In the genomic region with DNA sequence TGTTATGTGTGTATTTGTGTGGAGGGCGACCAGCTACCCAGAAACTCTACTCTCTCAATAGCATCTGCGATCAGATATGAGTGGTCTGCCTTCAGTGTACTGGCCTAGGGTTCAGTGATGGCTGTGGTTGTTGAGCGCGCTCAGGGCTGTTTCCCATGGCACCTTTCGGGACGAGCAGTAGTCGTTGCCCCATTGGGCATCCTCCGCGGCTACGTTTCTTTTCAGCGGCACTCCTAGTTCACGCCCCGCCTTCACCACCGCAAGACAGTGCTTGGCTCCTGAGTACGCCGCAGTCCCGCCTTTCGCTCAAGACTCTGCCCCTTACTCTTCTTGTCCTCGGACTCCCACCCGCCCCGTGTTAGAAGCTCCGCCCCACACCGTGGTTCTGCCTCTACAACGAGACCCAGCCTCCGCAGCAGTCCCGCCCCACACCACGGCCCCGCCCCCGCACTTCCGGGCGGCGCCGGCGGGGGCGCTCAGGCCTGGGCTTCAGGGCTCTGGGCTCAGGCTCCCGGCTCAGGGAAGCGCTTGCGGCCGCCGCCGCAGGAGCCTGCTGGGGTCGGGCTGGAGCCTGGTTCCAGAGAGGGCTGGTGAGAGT, we compare ENCODE assay signal across 8 mouse cellular contexts. TPM values are rescaled to one million over a fixed set of nuclear protein-coding genes. Genes with fewer than 3 reads are reported as not detected.
A peak's percentile ranks its signal among the peaks of the same experiment; 100 is the strongest.
DNase-seq lines count a peak whose midpoint lies in the region; ATAC-seq and TF ChIP-seq lines count a peak whose summit lies in the region.

TSS of gene Axin1 (plus strand) at position 450 of the 598 bp plus-strand sequence.

- peak within 1 kb of the TSS; percentile 97 for H3K9ac ChIP-seq in embryonic facial prominence, embryonic 15.5 days
- peak within 1 kb of the TSS; percentile 95 for H3K9ac ChIP-seq in limb, embryonic 14.5 days (ENCODE audit: low read depth, low read length, severe bottlenecking)
- peak within 1 kb of the TSS; percentile 91 for H3K9ac ChIP-seq in midbrain, postnatal 0 days (replicated peaks; ENCODE audit: low read length, poor library complexity, severe bottlenecking)

- peak within 1 kb of the TSS; percentile 92 for H3K4me3 ChIP-seq in bone marrow, adult 2 months (replicated peaks; ENCODE audit: control insufficient read depth, low read depth, low read length)
- H3K4me3 ChIP-seq in embryonic facial prominence, embryonic 15.5 days (replicated peaks), result peak within 1 kb of the TSS; percentile 90
- H3K4me3 ChIP-seq in limb, embryonic 14.5 days (replicated peaks; ENCODE audit: low read length), result peak within 1 kb of the TSS; percentile 92
- peak within 1 kb of the TSS; percentile 88 for H3K4me3 ChIP-seq in midbrain, postnatal 0 days (ENCODE audit: low read depth, low read length)

- peaks cover 3% of the 10 kb centered on the region; the same call in 1 of the 2 replicates for H3K4me1 ChIP-seq in bone marrow, adult 2 months (ENCODE audit: control insufficient read depth, insufficient read depth, low read length)
- H3K4me1 ChIP-seq in embryonic facial prominence, embryonic 15.5 days, result peaks cover 26% of the 10 kb centered on the region
- H3K4me1 ChIP-seq in limb, embryonic 14.5 days (ENCODE audit: control insufficient read depth, insufficient read depth, low read length), result peaks cover 18% of the 10 kb centered on the region
- H3K4me1 ChIP-seq in midbrain, postnatal 0 days (ENCODE audit: insufficient read depth, low read length), result peaks cover 10% of the 10 kb centered on the region; the same call in 1 of the 2 replicates

- peak; percentile 37; the same call in 1 of the 2 replicates for TF ChIP-seq POLR2A in bone marrow, adult 2 months (IDR thresholded peaks at IDR 0.05; ENCODE audit: borderline replicate concordance, control insufficient read depth, low read depth, low read length)
- TF ChIP-seq POLR2A in limb, embryonic 14.5 days (IDR thresholded peaks at IDR 0.05; ENCODE audit: borderline replicate concordance, extremely low read depth, insufficient read depth, insufficient read length), result peak; percentile 86

- TF ChIP-seq CTCF in bone marrow, adult 2 months (IDR thresholded peaks at IDR 0.05; ENCODE audit: control insufficient read depth, insufficient read depth, low read length), result peak; percentile 30; the same call in 1 of the 2 replicates
- peak; percentile 72 for TF ChIP-seq CTCF in midbrain, postnatal 0 days (IDR thresholded peaks at IDR 0.05)

- H3K27me3 ChIP-seq in embryonic facial prominence, embryonic 15.5 days, result no peaks in the 10 kb centered on the region
- no peaks in the 10 kb centered on the region for H3K27me3 ChIP-seq in limb, embryonic 14.5 days (ENCODE audit: control insufficient read depth, insufficient read depth, low read length)
- no peaks in the 10 kb centered on the region for H3K27me3 ChIP-seq in midbrain, postnatal 0 days (ENCODE audit: insufficient read depth, low read length)

- H3K9me3 ChIP-seq in embryonic facial prominence, embryonic 15.5 days (replicated peaks), result no peaks in the 10 kb centered on the region
- H3K9me3 ChIP-seq in limb, embryonic 14.5 days (ENCODE audit: control insufficient read depth, low read length), result no peaks in the 10 kb centered on the region
- H3K9me3 ChIP-seq in midbrain, postnatal 0 days (ENCODE audit: low read length), result no peaks in the 10 kb centered on the region

- peak within 1 kb of the TSS; percentile 69 for H3K4me2 ChIP-seq in embryonic facial prominence, embryonic 15.5 days (replicated peaks)
- peak within 1 kb of the TSS; percentile 82 for H3K4me2 ChIP-seq in limb, embryonic 14.5 days (replicated peaks; ENCODE audit: low read depth, low read length, severe bottlenecking)
- H3K4me2 ChIP-seq in midbrain, postnatal 0 days (ENCODE audit: low read depth, low read length, poor library complexity, severe bottlenecking), result peak within 1 kb of the TSS; percentile 80

- peak; percentile 99 for ATAC-seq in embryonic facial prominence, embryonic 15.5 days (ENCODE audit: insufficient number of reproducible peaks, low FRiP score, low TSS enrichment, low read depth)
- ATAC-seq in limb, embryonic 14.5 days (ENCODE audit: low FRiP score, low read depth), result peak; percentile 99
- peak; percentile 96 for ATAC-seq in midbrain, postnatal 0 days (ENCODE audit: low FRiP score)

- DNase-seq in 416B (ENCODE audit: low read depth), result peak; percentile 99
- peak; percentile 89 for DNase-seq in heart, adult 8-10 months (ENCODE audit: low spot score)
- peak; percentile 97 for DNase-seq in kidney, adult 9 months
- peak; percentile 95 for DNase-seq in limb, embryonic 14.5 days (ENCODE audit: low spot score)
- DNase-seq in midbrain, postnatal 0 days (ENCODE audit: low spot score), result peak; percentile 97
- DNase-seq in spleen, postnatal 14 days (ENCODE audit: low spot score in 2 of 2), result peak; percentile 85 to 89

- peak within 1 kb of the TSS; percentile 83 for H3K27ac ChIP-seq in bone marrow, adult 2 months (ENCODE audit: control insufficient read depth, insufficient read depth, low read depth, low read length, poor library complexity)
- H3K27ac ChIP-seq in embryonic facial prominence, embryonic 15.5 days (replicated peaks), result peak within 1 kb of the TSS; percentile 96
- H3K27ac ChIP-seq in limb, embryonic 14.5 days (replicated peaks; ENCODE audit: low read depth, low read length), result peak within 1 kb of the TSS; percentile 93
- peak within 1 kb of the TSS; percentile 89 for H3K27ac ChIP-seq in midbrain, postnatal 0 days (ENCODE audit: low read depth, low read length)

- peaks cover 9% of the 10 kb centered on the region for H3K36me3 ChIP-seq in embryonic facial prominence, embryonic 15.5 days
- H3K36me3 ChIP-seq in limb, embryonic 14.5 days (ENCODE audit: control insufficient read depth, insufficient read depth, low read length), result peaks cover 11% of the 10 kb centered on the region
- H3K36me3 ChIP-seq in midbrain, postnatal 0 days (ENCODE audit: insufficient read depth, low read length), result peaks cover 4% of the 10 kb centered on the region

- under 1% methylated on average over 42 of the region's 42 CpGs for WGBS in bone marrow, adult 2 months
- under 1% methylated on average over 41 of the region's 42 CpGs for whole genome bisulfite sequencing in embryonic facial prominence, embryonic 15.5 days
- WGBS in limb, embryonic 14.5 days, result 0% methylated on average over 38 of the region's 42 CpGs
- WGBS in midbrain, postnatal 0 days, result 1% methylated on average over 39 of the region's 42 CpGs

RNA-seq across cellular contexts. Expression of gene Axin1, which starts in this region (rescaled TPM):
- 21.7 and 23.1 TPM in 2 replicates for polyA plus RNA-seq in bone marrow, adult 2 months (2011; ENCODE audit: insufficient read depth, insufficient read length, low replicate concordance, missing spikeins)
- polyA plus RNA-seq in embryonic facial prominence, embryonic 15.5 days (2015; fragmentation: Nextera tagmentation; extraction: Ambion mirVana), result 12.7 and 15.8 TPM in 2 replicates
- total RNA-seq in heart, adult 8-10 months (2022), result 10 to 100 TPM; 16.1 to 21.6 (median 17.3) TPM
- polyA plus RNA-seq in limb, embryonic 14.5 days (2012; rRNA removed), result 35.0 and 36.1 TPM in 2 replicates
- 22.3 and 27.7 TPM in 2 replicates for polyA plus RNA-seq in limb, embryonic 14.5 days (2014; fragmentation: Nextera tagmentation; extraction: Ambion mirVana)
- 27.2 and 30.0 TPM in 2 replicates for total RNA-seq in midbrain, postnatal 0 days (2014; rRNA removed)
- 18.5 and 21.0 TPM in 2 replicates for polyA plus RNA-seq in midbrain, postnatal 0 days (2015; fragmentation: Nextera tagmentation; extraction: Ambion mirVana)

Comparison
In these comparisons a context has a peak if more than half of its experiments do, and no peak if none do; other contexts are left out.
1. Peak in every context shown above with its lines: DNase-seq, ATAC-seq, H3K4me3 ChIP-seq and H3K27ac ChIP-seq.